Mouse (Mus musculus) forebrain, embryonic 16.5 days (tissue): ENCODE data around the gene Gnat1. TPM values are rescaled to one million over a fixed set of nuclear protein-coding genes. Genes with fewer than 3 reads are reported as not detected.
A peak's percentile ranks its signal among the peaks of the same experiment; 100 is the strongest.

ENCODE experiments used
- ATAC-seq: fragments of 200-750 bp; cut with Nextera tagmentation; 2 replicates; pipeline ENCODE4 v1.8.0; 2017; ENCODE audit warnings: mild to moderate bottlenecking, moderate library complexity
- H3K27ac ChIP-seq: fragments of 300-500 bp; sonication (generic); 2 replicates; pipeline ENCODE4 v1.5.1; 2014; ENCODE audit warnings: low read length, control low read depth
- H3K27me3 ChIP-seq: fragments of 300-500 bp; sonication (generic); replicated peaks from 2 replicates; pipeline ENCODE4 v1.6.1; 2014; ENCODE audit warnings: low read length; ENCODE audit not compliant: control insufficient read depth, insufficient read depth
- H3K36me3 ChIP-seq: fragments of 300-500 bp; sonication (generic); 2 replicates; pipeline ENCODE4 v1.6.1; 2014; ENCODE audit not compliant: control insufficient read depth, insufficient read depth
- H3K4me1 ChIP-seq: fragments of 300-500 bp; sonication (generic); replicated peaks from 2 replicates; pipeline ENCODE4 v1.6.1; 2014; ENCODE audit warnings: low read length; ENCODE audit not compliant: control insufficient read depth, insufficient read depth
- H3K4me2 ChIP-seq: fragments of 300-500 bp; sonication (generic); 2 replicates; pipeline ENCODE4 v1.6.1; 2014; ENCODE audit warnings: mild to moderate bottlenecking, low read length, control low read depth
- H3K4me3 ChIP-seq: fragments of 300-500 bp; sonication (generic); replicated peaks from 2 replicates; pipeline ENCODE4 v1.5.1; 2014; ENCODE audit warnings: mild to moderate bottlenecking, low read length, control low read depth
- H3K9ac ChIP-seq: fragments of 300-500 bp; sonication (generic); replicated peaks from 2 replicates; pipeline ENCODE4 v1.6.1; 2014; ENCODE audit warnings: low read depth, low read length, control low read depth
- H3K9me3 ChIP-seq: fragments of 300-500 bp; sonication (generic); 2 replicates; pipeline ENCODE4 v1.6.1; 2016; ENCODE audit warnings: low read length; ENCODE audit not compliant: control insufficient read depth
- WGBS: fragments of 180-500 bp; shearing (Covaris S2); extraction: QIAGEN DNeasy Blood & Tissue Kit; methylation state at CpG from one replicate; pipeline ENCODE4 v1.1.7; 2014; 5-methylcytosine and 5-hydroxymethylcytosine counted together
- polyA plus RNA-seq: library from polyadenylated mRNA; unstranded; fragments of >200 nt; fragmentation: Nextera tagmentation; extraction: Ambion mirVana; gene quantifications from 2 replicates; pipeline ENCODE4 v1.2.1, GENCODE M21; 2015

Gnat1 gene
- polyA plus RNA-seq, 1 experiment from 2014 or later: 1.4 TPM

DNA sequence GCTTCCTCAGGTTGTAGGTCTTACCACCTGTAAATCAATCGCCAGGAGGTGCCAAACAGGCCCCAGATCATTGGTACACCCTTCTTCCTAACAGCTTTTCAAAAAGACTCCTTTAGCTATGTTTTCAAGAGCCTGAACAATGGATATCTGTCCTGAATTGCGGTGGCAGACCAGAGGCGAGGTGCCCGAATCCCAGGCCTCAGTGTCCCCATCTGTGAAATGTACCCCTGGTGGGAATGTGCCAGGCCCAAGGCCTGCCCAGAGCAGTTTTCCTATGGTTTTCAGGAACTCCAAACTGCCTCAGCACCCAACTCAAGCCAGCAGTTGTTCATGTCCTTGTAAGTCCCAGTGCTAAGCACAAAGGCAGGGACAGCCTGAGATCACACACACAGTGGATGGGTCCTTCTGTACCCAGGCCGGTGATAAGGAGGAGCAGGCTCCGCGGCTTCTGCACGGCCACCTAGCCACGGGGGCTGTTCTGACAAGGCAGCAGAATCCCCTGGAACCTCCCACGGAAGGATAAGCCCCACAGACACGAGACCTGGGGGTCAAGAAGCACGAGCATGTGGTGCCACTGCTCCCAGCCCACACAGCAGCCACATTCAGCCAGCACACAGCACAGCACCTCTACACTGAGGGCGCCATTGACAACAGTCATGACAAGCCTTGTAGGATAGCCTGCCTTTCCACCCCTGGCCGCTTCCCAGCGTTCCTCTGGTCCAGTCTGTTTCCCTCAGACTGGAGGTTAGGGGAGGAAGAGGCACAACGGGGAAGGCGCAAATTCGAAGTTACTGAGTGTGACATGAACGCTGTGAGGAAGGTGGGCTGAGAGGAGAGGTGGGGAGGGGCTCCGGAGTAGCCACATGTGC, 51.9 kb downstream of the Gnat1 start:
- 12% methylated on average over 20 of the region's 20 CpGs for WGBS
- Histone ChIP-seq H3K9ac (peak overlapping the region; percentile 56), H3K4me3 (no peak overlapping the region)

DNA sequence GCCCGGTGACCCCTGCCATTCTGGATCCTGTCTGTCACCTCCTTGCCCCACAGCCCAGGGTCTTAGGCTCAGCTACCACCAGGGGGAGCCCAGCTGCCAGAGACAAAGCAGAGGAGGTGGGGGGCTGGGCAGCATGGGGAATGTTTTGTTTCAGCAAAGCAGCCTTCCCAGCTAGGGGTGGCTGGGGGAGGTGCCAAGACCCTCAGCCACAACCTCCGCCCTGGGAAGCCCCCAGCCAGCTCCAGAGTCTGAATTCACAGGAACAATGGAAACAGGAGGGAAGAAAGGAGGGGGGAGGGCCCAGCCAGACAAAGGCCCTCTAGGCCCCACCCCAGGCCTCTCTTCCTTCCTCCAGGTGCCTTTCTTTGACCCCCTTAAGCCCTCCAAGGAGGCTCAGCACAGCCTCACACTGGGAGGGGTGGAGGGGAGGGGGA, 52.7 kb downstream of the Gnat1 start:
- H3K27me3 ChIP-seq: no peaks in the 10 kb centered on the region
- H3K4me3 ChIP-seq: peak overlapping the region; percentile 14; the same call in 1 of the 2 replicates
- H3K9me3 ChIP-seq: no peaks in the 10 kb centered on the region
- WGBS: 0% methylated on average over 2 of the region's 2 CpGs
- H3K27ac ChIP-seq: peak overlapping the region; percentile 92
- H3K9ac ChIP-seq: peak overlapping the region; percentile 56
- H3K4me1 ChIP-seq: peaks cover 62% of the 10 kb centered on the region
- peak; percentile 73 for ATAC-seq
- no peaks in the 10 kb centered on the region for H3K36me3 ChIP-seq
- peak overlapping the region; percentile 25 for H3K4me2 ChIP-seq

More for the DNA sequence above, 51.9 kb downstream of the Gnat1 start:
- no peaks in the 10 kb centered on the region for H3K36me3 ChIP-seq
- ATAC-seq: no peak
- H3K4me1 ChIP-seq: peaks cover 70% of the 10 kb centered on the region
- H3K9me3 ChIP-seq: no peaks in the 10 kb centered on the region
- no peaks in the 10 kb centered on the region for H3K27me3 ChIP-seq
- peak overlapping the region; percentile 92 for H3K27ac ChIP-seq
- peak overlapping the region; percentile 25 for H3K4me2 ChIP-seq

DNA sequence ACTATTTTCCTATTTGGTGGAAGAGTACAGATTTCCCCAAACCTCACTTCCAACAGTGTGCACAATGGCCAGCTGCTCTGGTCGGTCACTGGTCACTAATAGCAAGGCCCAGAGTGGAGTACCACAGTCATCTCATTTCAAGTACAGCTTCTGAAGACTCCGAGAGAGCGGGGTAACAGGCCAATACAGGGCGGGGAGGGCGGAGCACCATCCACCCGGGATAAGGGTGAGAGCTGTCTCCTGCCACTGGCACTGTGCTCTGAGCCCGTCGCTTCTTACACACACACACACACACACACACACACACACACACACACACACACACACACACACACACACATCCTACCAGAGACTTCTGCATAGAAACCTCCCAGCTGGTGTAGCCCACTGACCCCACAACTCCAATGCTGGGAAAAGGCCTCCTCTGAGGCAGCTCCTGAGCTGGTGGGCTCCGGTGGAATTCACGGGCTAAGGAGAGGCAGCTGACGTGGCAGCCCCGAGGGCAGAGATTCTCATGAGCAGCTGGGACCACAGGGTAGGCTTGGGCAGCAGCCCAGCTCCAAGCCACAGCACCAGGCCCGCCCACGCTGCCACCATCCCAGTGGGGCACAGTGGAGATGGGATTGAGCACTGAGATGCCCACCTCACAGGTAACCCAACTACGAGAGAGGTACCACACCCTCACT, 53.2 kb downstream of the Gnat1 start:
- H3K4me1 ChIP-seq: peaks cover 57% of the 10 kb centered on the region
- peak; percentile 59 for ATAC-seq
- no peaks in the 10 kb centered on the region for H3K27me3 ChIP-seq
- WGBS: 29% methylated on average over 13 of the region's 15 CpGs
- H3K4me2 ChIP-seq: peak overlapping the region; percentile 25
- peak overlapping the region; percentile 14; the same call in 1 of the 2 replicates for H3K4me3 ChIP-seq
- H3K27ac ChIP-seq: peak overlapping the region; percentile 92
- H3K9ac ChIP-seq: peak overlapping the region; percentile 56
- H3K36me3 ChIP-seq: no peaks in the 10 kb centered on the region
- no peaks in the 10 kb centered on the region for H3K9me3 ChIP-seq

DNA sequence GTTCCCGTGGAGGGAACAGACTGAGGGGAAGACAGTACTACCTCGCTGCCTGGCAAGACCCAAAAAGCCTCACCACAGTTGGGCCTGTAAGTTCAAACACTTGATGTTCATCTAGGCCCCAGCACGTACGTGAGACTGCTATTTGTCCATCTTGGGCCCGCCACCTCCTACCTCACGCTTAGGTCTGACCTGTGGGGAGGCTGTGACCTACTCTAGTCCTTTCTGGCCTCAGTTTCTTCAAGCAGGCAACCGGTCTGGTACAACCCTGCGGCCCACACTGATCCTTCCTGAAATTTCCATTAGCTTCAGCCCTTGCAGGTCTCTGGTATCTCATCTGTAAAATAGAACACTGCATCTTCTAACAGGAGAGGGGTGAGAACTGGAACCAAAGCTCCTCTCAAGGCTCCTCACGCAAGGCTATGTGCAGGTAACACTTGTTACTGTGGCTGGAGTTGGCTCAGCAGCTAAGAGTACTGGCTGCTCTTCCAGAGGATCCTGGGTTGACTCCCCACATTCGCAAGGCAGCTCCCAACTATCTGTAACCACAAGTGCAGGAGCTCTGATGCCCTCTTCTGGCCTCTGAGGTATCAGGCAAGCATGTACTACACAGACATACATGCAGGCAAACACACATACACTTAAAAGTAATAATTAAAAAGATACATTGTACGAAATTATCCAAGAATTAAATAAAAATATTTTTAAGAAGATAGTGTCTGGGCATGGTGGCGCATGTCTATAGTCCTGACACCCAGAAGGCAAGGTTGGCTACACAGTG, 54.0 kb downstream of the Gnat1 start:
- ATAC-seq: no peak
- H3K4me3 ChIP-seq: no peak overlapping the region
- peak overlapping the region; percentile 92 for H3K27ac ChIP-seq
- H3K4me1 ChIP-seq: peaks cover 49% of the 10 kb centered on the region
- H3K9me3 ChIP-seq: no peaks in the 10 kb centered on the region
- WGBS: 81% methylated on average over 12 of the region's 12 CpGs
- H3K4me2 ChIP-seq: no peak overlapping the region
- H3K36me3 ChIP-seq: no peaks in the 10 kb centered on the region
- no peaks in the 10 kb centered on the region for H3K27me3 ChIP-seq
- H3K9ac ChIP-seq: no peak overlapping the region

DNA sequence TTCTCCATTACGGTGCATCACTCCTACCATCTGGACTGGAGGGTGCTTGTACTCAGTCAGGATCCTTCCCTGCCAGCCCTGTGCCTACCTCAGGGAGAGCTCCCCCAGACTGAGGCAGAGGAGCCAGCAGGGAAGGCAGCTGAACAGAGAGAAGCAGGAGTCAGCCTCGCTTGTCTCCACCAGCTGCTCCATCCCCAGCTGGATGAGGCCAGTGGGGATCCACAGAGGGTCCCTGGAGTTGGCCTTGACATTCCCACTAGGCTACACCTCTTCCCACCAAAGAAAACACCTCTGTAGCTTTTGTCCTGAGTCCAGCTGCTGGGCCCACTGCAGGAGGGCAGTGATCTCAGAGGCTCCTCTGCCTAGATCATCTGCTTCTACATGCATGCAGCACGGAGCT, 54.6 kb downstream of the Gnat1 start:
- Histone ChIP-seq H3K4me3 (no peak overlapping the region), H3K4me1 (peaks cover 43% of the 10 kb centered on the region), H3K4me2 (no peak overlapping the region), H3K27ac (no peak overlapping the region), H3K9ac (no peak overlapping the region), H3K36me3 (no peaks in the 10 kb centered on the region), H3K9me3 (no peaks in the 10 kb centered on the region), H3K27me3 (no peaks in the 10 kb centered on the region)
- ATAC-seq: no peak
- 87% methylated on average over 3 of the region's 3 CpGs for WGBS

DNA sequence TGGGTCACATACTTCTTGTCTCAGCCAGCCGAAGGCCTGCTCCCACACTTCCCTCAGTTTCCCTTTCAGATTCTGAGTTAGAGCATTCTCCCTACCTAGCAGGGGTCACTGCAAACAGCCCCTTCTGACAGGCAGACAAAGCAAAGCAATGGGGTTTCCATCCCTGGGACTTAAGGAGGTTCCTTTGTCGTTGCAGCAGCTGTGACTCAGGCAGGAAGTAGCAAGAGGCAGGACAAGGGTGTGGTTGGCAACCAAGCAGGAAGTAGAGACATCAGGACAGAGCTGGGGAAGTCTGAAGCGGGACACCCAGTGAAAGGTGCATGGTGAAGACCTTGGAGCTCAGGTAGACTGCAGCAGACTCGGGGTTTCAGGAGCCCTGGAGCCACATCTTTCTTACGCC, 55.0 kb downstream of the Gnat1 start:
- no peak overlapping the region for H3K4me3 ChIP-seq
- peaks cover 39% of the 10 kb centered on the region for H3K4me1 ChIP-seq
- H3K27me3 ChIP-seq: no peaks in the 10 kb centered on the region
- no peaks in the 10 kb centered on the region for H3K36me3 ChIP-seq
- WGBS: 74% methylated on average over 5 of the region's 5 CpGs
- no peaks in the 10 kb centered on the region for H3K9me3 ChIP-seq
- no peak overlapping the region for H3K27ac ChIP-seq
- H3K9ac ChIP-seq: no peak overlapping the region
- no peak overlapping the region for H3K4me2 ChIP-seq
- ATAC-seq: no peak

Other genes starting within 250 kb of the Gnat1 start
- gene Tmem115, start 145.8 kb downstream of the Gnat1 start, polyA plus RNA-seq: 41.9 and 44.5 TPM in 2 replicates
- 35.7 and 38.5 TPM in 2 replicates for gene Cyb561d2, start 137.5 kb downstream of the Gnat1 start, polyA plus RNA-seq
- gene Nprl2, start 137.5 kb downstream of the Gnat1 start, polyA plus RNA-seq: 88.4 and 89.8 TPM in 2 replicates
- gene Zmynd10, start 132.4 kb downstream of the Gnat1 start, polyA plus RNA-seq: 2.2 and 3.2 TPM in 2 replicates
- 43.4 and 45.4 TPM in 2 replicates for gene Rassf1, start 128.2 kb downstream of the Gnat1 start, polyA plus RNA-seq
- gene Tusc2, start 116.5 kb downstream of the Gnat1 start, polyA plus RNA-seq: 93.2 and 98.5 TPM in 2 replicates
- gene Hyal2, start 111.8 kb downstream of the Gnat1 start, polyA plus RNA-seq: 69.7 and 74.5 TPM in 2 replicates
- 6.9 and 7.2 TPM in 2 replicates for gene Hyal1, start 102.8 kb downstream of the Gnat1 start, polyA plus RNA-seq
- 16.2 and 16.9 TPM in 2 replicates for gene Naa80, start 100.8 kb downstream of the Gnat1 start, polyA plus RNA-seq
- gene Hyal3, start 98.9 kb downstream of the Gnat1 start, polyA plus RNA-seq: 1.4 TPM in 2 replicates
- 14.4 and 16.8 TPM in 2 replicates for gene Ifrd2, start 92.1 kb downstream of the Gnat1 start, polyA plus RNA-seq
- gene Sema3b, start 70.5 kb downstream of the Gnat1 start, polyA plus RNA-seq: 2.3 and 3.0 TPM in 2 replicates
- gene Gnai2, start 44.3 kb downstream of the Gnat1 start, polyA plus RNA-seq: 299 and 316 TPM in 2 replicates
- gene Slc38a3, start 10.2 kb downstream of the Gnat1 start, polyA plus RNA-seq: 30.4 and 32.6 TPM in 2 replicates
- gene Sema3f, start 30.8 kb upstream of the Gnat1 start, polyA plus RNA-seq: 11.0 and 14.9 TPM in 2 replicates
- gene Rbm5, start 91.3 kb upstream of the Gnat1 start, polyA plus RNA-seq: 294 and 303 TPM in 2 replicates
- 115 and 140 TPM in 2 replicates for gene Rbm6, start 193.5 kb upstream of the Gnat1 start, polyA plus RNA-seq
- 24.8 and 25.2 TPM in 2 replicates for gene Mon1a, start 208.4 kb upstream of the Gnat1 start, polyA plus RNA-seq
- gene Mst1r, start 227.2 kb upstream of the Gnat1 start, polyA plus RNA-seq: 0.91 and 1.3 TPM in 2 replicates
- gene Actl11, start 248.8 kb upstream of the Gnat1 start, polyA plus RNA-seq: not detected in 2 replicates